Mouse (Mus musculus) erythroblast, embryonic 14.5 days (primary cell): ENCODE measurements around the gene Dnase2a.

Experiments used
- GATA1 ChIP-seq: IDR thresholded peaks from 2 replicates; pipeline ENCODE4 v1.6.1; 2012; ENCODE audit warnings: low read length, inconsistent platforms, mixed read lengths
- TAL1 ChIP-seq: IDR thresholded peaks from 3 replicates; pipeline ENCODE4 v1.6.1; 2012; ENCODE audit warnings: low read length, inconsistent platforms, mixed read lengths

GRCm38 (mm10) chr8:84936962-84937546 is 28.7 kb downstream of the Dnase2a start, which contains the start of gene Mast1:
- no peak for TF ChIP-seq TAL1
- TF ChIP-seq GATA1: no peak
